Mouse (Mus musculus): ENCODE results near the gene Golph3l.

DNA sequence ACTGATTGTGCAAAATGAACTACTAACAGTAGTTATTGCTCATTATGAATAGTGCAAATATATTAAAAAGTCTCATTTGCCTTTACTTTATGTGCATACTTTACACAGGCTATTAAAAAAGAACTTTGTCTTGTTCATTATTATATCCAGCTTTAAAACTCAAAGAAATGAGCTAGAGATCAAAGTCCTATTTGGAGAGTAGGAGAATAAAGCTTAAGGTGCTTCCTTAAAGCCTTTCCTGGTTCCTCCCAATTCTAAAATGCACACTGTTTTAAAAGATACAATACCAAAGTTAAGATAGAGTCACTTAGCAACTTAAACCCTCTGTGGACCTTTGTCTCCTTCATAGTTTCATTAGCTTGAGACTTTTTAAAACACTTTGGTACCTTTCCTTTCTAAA lies 10.0 kb downstream of the Golph3l start:
- TF ChIP-seq EP300 (optimal IDR thresholded peaks at IDR 0.05) (no peak), CTCF (IDR thresholded peaks at IDR 0.05; ENCODE audit: low read depth) (no peak)

All from stomach, postnatal 0 days (tissue).